Mouse (Mus musculus) kidney, adult 2 months (tissue): ENCODE results near the gene Gm17584. TPM values are rescaled to one million over a fixed set of nuclear protein-coding genes. Genes with fewer than 3 reads are reported as not detected.
"Not testable (repeated sequence)": the region's sequence is repeated elsewhere in the genome, so short reads cannot be mapped to it uniquely, and the experiment has no call there.

Source experiments
- DNase-seq: peaks from one replicate; pipeline ENCODE4 v3.0.0; 2021
- H3K27ac ChIP-seq: fragments of 200-500 bp; 2 replicates; pipeline ENCODE4 v1.5.1; 2012; ENCODE audit warnings: low read depth, low read length, control low read depth, inconsistent platforms; ENCODE audit not compliant: insufficient read depth
- H3K27me3 ChIP-seq: fragments of 200-500 bp; replicated peaks from 2 replicates; pipeline ENCODE4 v1.6.1; 2012; ENCODE audit warnings: mild to moderate bottlenecking, moderate library complexity, low read length, inconsistent platforms; ENCODE audit not compliant: control insufficient read depth, insufficient read depth
- H3K36me3 ChIP-seq: fragments of 200-500 bp; 2 replicates; pipeline ENCODE4 v1.6.1; 2012; ENCODE audit warnings: mild to moderate bottlenecking, moderate library complexity, low read length, inconsistent platforms; ENCODE audit not compliant: control insufficient read depth, insufficient read depth
- H3K4me1 ChIP-seq: fragments of 200-500 bp; 2 replicates; pipeline ENCODE4 v1.6.1; 2011; ENCODE audit warnings: low read length; ENCODE audit not compliant: control insufficient read depth, insufficient read depth
- H3K4me3 ChIP-seq: fragments of 200-500 bp; 2 replicates; pipeline ENCODE4 v1.5.1; 2011; ENCODE audit warnings: mild to moderate bottlenecking, low read depth, low read length, control low read depth; ENCODE audit not compliant: insufficient read depth
- WGBS: fragments of 180-500 bp; shearing (Covaris S2); methylation state at CpG from one replicate; pipeline ENCODE4 v1.1.7; 2018; 5-methylcytosine and 5-hydroxymethylcytosine counted together
- polyA plus RNA-seq: library from polyadenylated mRNA; depleted of rRNA; stranded (reverse); fragments of >200 nt; gene quantifications from 2 replicates; pipeline ENCODE4 v1.2.3, GENCODE M21; 2012; rRNA removed

Gm17584 gene
- polyA plus RNA-seq: not detected in 2 replicates

- H3K27ac ChIP-seq, DNase-seq, H3K4me1 ChIP-seq, H3K4me3 ChIP-seq, H3K27me3 ChIP-seq, H3K36me3 ChIP-seq: not testable (repeated sequence)
- no CpG with 5 or more reads among the region's 4 CpGs for WGBS
Measured at GRCm38 (mm10) chrX:124500263-124500662, at the start of gene Gm17584. Gene Gm17584, plus strand, starts transcription at chrX:124500563.

Other genes starting within 250 kb of the Gm17584 start
- not detected in 2 replicates for gene Gm17469, start 129.3 kb downstream of the Gm17584 start, polyA plus RNA-seq